Mouse (Mus musculus): ENCODE measurements at regions not wholly inside any gene's neighbourhood (a gene's known extent, or its start where the extent isn't known, plus 50 kb on each side); places are given as distances from the start of the nearest gene placed in this dataset.

GRCm38 (mm10) chr11:117413133-117413532, 71.0 kb upstream of the Gm11733 start:
- Histone ChIP-seq H3K9me3 (no peaks in the 10 kb centered on the region), H3K4me3 (no peak overlapping the region), H3K9ac (no peak overlapping the region), H3K4me1 (peaks cover 35% of the 10 kb centered on the region), H3K4me2 (no peak overlapping the region), H3K27ac (replicated peaks) (no peak overlapping the region), H3K27me3 (replicated peaks) (peaks cover 87% of the 10 kb centered on the region), H3K36me3 (no peaks in the 10 kb centered on the region)
- WGBS = 14% methylated on average over 7 of the region's 7 CpGs
- ATAC-seq (ENCODE audit: extremely low read depth, insufficient number of reproducible peaks, low FRiP score, low TSS enrichment) = no peak

DNA sequence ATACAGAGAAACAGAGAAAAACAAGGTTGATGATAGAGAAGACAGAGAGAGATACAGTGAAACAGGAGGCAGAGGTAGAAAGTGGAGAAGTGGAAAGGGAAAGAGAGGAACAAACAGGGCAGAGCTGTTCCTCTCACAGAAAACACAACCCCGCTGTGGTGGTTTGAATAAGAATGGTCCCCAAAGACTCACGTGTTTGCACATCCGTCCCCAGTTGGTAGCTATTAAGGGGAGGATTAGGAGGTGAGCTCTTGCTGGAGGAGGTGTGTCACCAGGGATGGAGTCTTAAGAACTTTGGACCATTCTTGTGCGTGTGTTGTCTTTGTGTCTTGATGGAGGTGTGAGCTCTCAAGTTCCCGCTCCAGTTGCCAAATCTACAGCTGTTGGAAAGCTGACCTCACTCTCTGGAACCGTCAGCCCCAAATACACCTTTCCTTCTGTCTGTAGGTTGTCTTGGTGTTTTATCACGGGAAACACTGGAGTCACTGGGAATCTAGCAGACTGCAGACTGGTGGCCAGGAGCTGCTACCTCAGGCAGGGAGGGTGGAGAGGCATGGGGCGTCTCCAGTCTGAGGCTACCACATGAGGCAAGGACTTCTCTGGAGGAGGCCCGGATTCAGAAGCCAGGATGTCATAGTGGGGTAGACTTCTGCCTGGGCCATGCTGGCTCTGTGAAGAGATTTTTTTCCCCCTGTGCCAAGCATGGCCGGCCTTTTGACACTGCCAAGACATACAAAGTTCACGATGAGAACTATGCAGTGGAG, 70.0 kb upstream of the Gm11733 start:
- 11% methylated on average over 11 of the region's 11 CpGs for WGBS
- Histone ChIP-seq H3K4me3 (peak overlapping the region; percentile 47), H3K27me3 (replicated peaks) (peaks cover 77% of the 10 kb centered on the region), H3K9ac (no peak overlapping the region), H3K9me3 (no peaks in the 10 kb centered on the region), H3K36me3 (no peaks in the 10 kb centered on the region), H3K27ac (replicated peaks) (no peak overlapping the region), H3K4me1 (peaks cover 34% of the 10 kb centered on the region), H3K4me2 (peak overlapping the region; percentile 70)
- ATAC-seq (ENCODE audit: extremely low read depth, insufficient number of reproducible peaks, low FRiP score, low TSS enrichment) = no peak

- under 1% methylated on average over 21 of the region's 21 CpGs for WGBS
- no peak for ATAC-seq (ENCODE audit: extremely low read depth, insufficient number of reproducible peaks, low FRiP score, low TSS enrichment)
- no peaks in the 10 kb centered on the region for H3K9me3 ChIP-seq
- peak overlapping the region; percentile 47 for H3K4me3 ChIP-seq
- no peaks in the 10 kb centered on the region for H3K36me3 ChIP-seq
- H3K4me2 ChIP-seq = peak overlapping the region; percentile 70
- peak overlapping the region; percentile 37; the same call in 1 of the 2 replicates for H3K9ac ChIP-seq
- H3K4me1 ChIP-seq = peaks cover 37% of the 10 kb centered on the region
- peaks cover 77% of the 10 kb centered on the region for H3K27me3 ChIP-seq (replicated peaks)
- no peak overlapping the region for H3K27ac ChIP-seq (replicated peaks)
These were observed 69.3 kb upstream of the Gm11733 start for GRCm38 (mm10) chr11:117414871-117415323.

- Histone ChIP-seq H3K36me3 (no peaks in the 10 kb centered on the region), H3K4me2 (peak overlapping the region; percentile 70), H3K9ac (no peak overlapping the region), H3K27me3 (replicated peaks) (peaks cover 76% of the 10 kb centered on the region), H3K4me3 (peak overlapping the region; percentile 47), H3K4me1 (peaks cover 37% of the 10 kb centered on the region), H3K27ac (replicated peaks) (no peak overlapping the region), H3K9me3 (no peaks in the 10 kb centered on the region)
- WGBS = 2% methylated on average over 14 of the region's 14 CpGs
- no peak for ATAC-seq (ENCODE audit: extremely low read depth, insufficient number of reproducible peaks, low FRiP score, low TSS enrichment)
These were observed 68.7 kb upstream of the Gm11733 start for GRCm38 (mm10) chr11:117415466-117415865.

DNA sequence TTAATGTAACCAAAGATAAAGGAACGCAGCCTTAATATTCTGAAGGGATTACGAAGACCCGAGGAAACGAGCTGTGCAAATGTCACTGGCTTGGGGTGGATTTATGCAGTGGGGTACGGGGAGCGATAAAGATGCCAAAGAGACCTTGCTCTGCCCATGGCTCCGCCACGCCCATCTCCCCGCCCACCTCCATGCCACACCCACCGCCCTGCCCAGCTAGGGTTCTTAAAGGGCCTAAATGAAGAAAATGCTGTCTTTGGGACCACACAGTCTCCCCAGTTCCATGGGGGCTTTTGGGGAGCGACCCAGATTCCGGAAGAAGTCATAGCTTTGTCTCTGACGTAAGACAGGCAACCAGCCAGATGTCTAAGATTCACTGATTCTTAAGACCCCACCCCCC, 68.2 kb upstream of the Gm11733 start:
- Histone ChIP-seq H3K4me2 (peak overlapping the region; percentile 70), H3K27ac (replicated peaks) (no peak overlapping the region)
- ATAC-seq (ENCODE audit: extremely low read depth, insufficient number of reproducible peaks, low FRiP score, low TSS enrichment) = no peak

GRCm38 (mm10) chr11:117416984-117417670, 67.0 kb upstream of the Gm11733 start:
- Histone ChIP-seq H3K9ac (no peak overlapping the region), H3K27me3 (replicated peaks) (peaks cover 71% of the 10 kb centered on the region)
- WGBS = 53% methylated on average over 8 of the region's 8 CpGs

More for the DNA sequence above, 68.2 kb upstream of the Gm11733 start:
- 7% methylated on average over 13 of the region's 13 CpGs for WGBS
- Histone ChIP-seq H3K9me3 (no peaks in the 10 kb centered on the region), H3K36me3 (no peaks in the 10 kb centered on the region), H3K4me3 (no peak overlapping the region), H3K4me1 (peaks cover 37% of the 10 kb centered on the region), H3K9ac (no peak overlapping the region), H3K27me3 (replicated peaks) (peaks cover 76% of the 10 kb centered on the region)

GRCm38 (mm10) chr11:117417959-117418574, 66.1 kb upstream of the Gm11733 start:
- no peak overlapping the region for H3K9ac ChIP-seq
- WGBS = 64% methylated on average over 9 of the region's 9 CpGs
- peaks cover 61% of the 10 kb centered on the region for H3K27me3 ChIP-seq (replicated peaks)
- no peaks in the 10 kb centered on the region for H3K9me3 ChIP-seq
- no peaks in the 10 kb centered on the region for H3K36me3 ChIP-seq
- no peak overlapping the region for H3K4me2 ChIP-seq
- H3K4me3 ChIP-seq = no peak overlapping the region
- H3K27ac ChIP-seq (replicated peaks) = no peak overlapping the region
- ATAC-seq (ENCODE audit: extremely low read depth, insufficient number of reproducible peaks, low FRiP score, low TSS enrichment) = no peak
- H3K4me1 ChIP-seq = peaks cover 37% of the 10 kb centered on the region

More at GRCm38 (mm10) chr11:117416984-117417670, 67.0 kb upstream of the Gm11733 start:
- H3K4me3 ChIP-seq = no peak overlapping the region
- no peak overlapping the region for H3K27ac ChIP-seq (replicated peaks)
- H3K4me1 ChIP-seq = peaks cover 37% of the 10 kb centered on the region
- no peak overlapping the region for H3K4me2 ChIP-seq
- H3K9me3 ChIP-seq = no peaks in the 10 kb centered on the region
- ATAC-seq (ENCODE audit: extremely low read depth, insufficient number of reproducible peaks, low FRiP score, low TSS enrichment) = no peak
- no peaks in the 10 kb centered on the region for H3K36me3 ChIP-seq

DNA sequence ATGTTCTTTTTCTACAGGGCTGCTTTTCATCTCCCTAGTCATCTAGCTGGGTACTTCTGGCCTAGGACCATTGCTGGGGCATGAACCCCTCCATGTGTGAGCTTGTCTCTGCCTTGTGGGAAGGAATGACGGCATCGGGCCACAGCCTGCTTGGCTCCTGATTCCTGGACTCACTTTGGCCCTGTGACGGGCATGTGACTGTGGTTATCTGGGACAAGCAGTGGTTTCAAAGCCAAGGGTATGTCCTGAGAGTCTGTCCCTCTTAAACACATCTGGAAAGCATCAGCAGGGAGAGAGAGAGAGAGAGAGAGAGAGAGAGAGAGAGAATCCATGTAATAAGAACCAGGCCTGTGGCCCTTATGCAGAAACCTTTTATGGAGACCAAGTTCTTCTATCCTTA, 65.2 kb upstream of the Gm11733 start:
- WGBS = 50% methylated on average over 3 of the region's 3 CpGs
- no peaks in the 10 kb centered on the region for H3K36me3 ChIP-seq
- H3K4me2 ChIP-seq = no peak overlapping the region
- H3K27ac ChIP-seq (replicated peaks) = no peak overlapping the region
- no peaks in the 10 kb centered on the region for H3K9me3 ChIP-seq
- no peak for ATAC-seq (ENCODE audit: extremely low read depth, insufficient number of reproducible peaks, low FRiP score, low TSS enrichment)
- peaks cover 35% of the 10 kb centered on the region for H3K4me1 ChIP-seq
- peaks cover 52% of the 10 kb centered on the region for H3K27me3 ChIP-seq (replicated peaks)
- H3K9ac ChIP-seq = no peak overlapping the region
- H3K4me3 ChIP-seq = no peak overlapping the region

DNA sequence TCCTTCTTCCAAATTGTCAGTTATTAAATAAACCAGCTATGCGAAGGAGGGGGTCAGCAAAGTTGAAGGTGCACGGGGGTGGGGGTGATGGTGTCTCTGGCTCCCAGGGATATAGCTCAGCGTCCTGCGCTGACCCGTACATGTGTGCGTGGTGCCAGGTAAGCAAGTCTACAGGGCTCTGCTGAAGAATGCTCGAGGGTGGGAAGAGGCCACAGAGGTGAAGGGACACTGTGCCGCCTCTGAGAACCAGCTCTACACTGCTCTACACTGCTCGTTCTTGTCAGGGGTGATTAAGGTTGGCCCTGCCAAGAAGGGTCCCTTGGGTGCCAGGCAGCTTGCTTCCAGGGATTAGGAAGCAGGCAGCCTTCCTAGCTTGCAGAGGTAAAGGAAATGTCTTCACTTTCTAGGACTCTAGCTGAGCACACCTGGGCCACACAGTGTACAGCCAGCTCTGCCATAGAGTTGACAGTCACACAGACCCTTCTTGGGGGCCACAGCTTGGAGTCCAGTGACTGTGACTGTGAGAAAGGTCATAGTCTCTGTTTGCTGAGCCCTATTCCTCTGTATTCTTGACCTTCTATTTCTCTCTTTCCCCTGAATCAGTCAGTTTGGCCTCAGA, 64.7 kb upstream of the Gm11733 start:
- 76% methylated on average over 9 of the region's 9 CpGs for WGBS
- no peak overlapping the region for H3K9ac ChIP-seq
- H3K4me3 ChIP-seq = no peak overlapping the region

GRCm38 (mm10) chr11:117422713-117423112, 61.5 kb upstream of the Gm11733 start:
- ATAC-seq (ENCODE audit: extremely low read depth, insufficient number of reproducible peaks, low FRiP score, low TSS enrichment) = no peak
- Histone ChIP-seq H3K4me1 (peaks cover 18% of the 10 kb centered on the region), H3K27ac (replicated peaks) (no peak overlapping the region), H3K4me2 (no peak overlapping the region), H3K9ac (no peak overlapping the region), H3K36me3 (no peaks in the 10 kb centered on the region), H3K4me3 (no peak overlapping the region), H3K9me3 (no peaks in the 10 kb centered on the region), H3K27me3 (replicated peaks) (peaks cover 31% of the 10 kb centered on the region)
- 83% methylated on average over 6 of the region's 6 CpGs for WGBS

More for the DNA sequence above, 64.7 kb upstream of the Gm11733 start:
- no peaks in the 10 kb centered on the region for H3K36me3 ChIP-seq
- no peak for ATAC-seq (ENCODE audit: extremely low read depth, insufficient number of reproducible peaks, low FRiP score, low TSS enrichment)
- no peaks in the 10 kb centered on the region for H3K9me3 ChIP-seq
- H3K4me1 ChIP-seq = peaks cover 30% of the 10 kb centered on the region
- no peak overlapping the region for H3K27ac ChIP-seq (replicated peaks)
- H3K27me3 ChIP-seq (replicated peaks) = peaks cover 47% of the 10 kb centered on the region
- H3K4me2 ChIP-seq = no peak overlapping the region

GRCm38 (mm10) chr11:117423422-117423821, 60.7 kb upstream of the Gm11733 start:
- Histone ChIP-seq H3K36me3 (no peaks in the 10 kb centered on the region), H3K27ac (replicated peaks) (no peak overlapping the region), H3K4me1 (peaks cover 13% of the 10 kb centered on the region), H3K9ac (no peak overlapping the region), H3K4me3 (no peak overlapping the region), H3K9me3 (no peaks in the 10 kb centered on the region), H3K4me2 (no peak overlapping the region), H3K27me3 (replicated peaks) (peaks cover 35% of the 10 kb centered on the region)
- 77% methylated on average over 2 of the region's 2 CpGs for WGBS
- ATAC-seq (ENCODE audit: extremely low read depth, insufficient number of reproducible peaks, low FRiP score, low TSS enrichment) = no peak

All from heart, embryonic 13.5 days (tissue).